Mouse (Mus musculus): Measurements from ENCODE around the gene Gm11172. TPM values are rescaled to one million over a fixed set of nuclear protein-coding genes. Genes with fewer than 3 reads are reported as not detected.

Gene Gm11172
- polyA plus RNA-seq, 1 experiment = not detected

- Histone ChIP-seq H3K4me1 (ENCODE audit: control insufficient read depth, insufficient read depth, low read length) (no peaks in the 10 kb centered on the region), H3K36me3 (ENCODE audit: control insufficient read depth, insufficient read depth, low read length) (no peaks in the 10 kb centered on the region), H3K27ac (ENCODE audit: insufficient read depth, low read depth, low read length) (no peak overlapping the region), H3K27me3 (replicated peaks; ENCODE audit: control insufficient read depth, insufficient read depth, low read length) (no peaks in the 10 kb centered on the region), H3K4me3 (ENCODE audit: insufficient read depth, low read depth, low read length) (no peak overlapping the region)
- no peak for DNase-seq
- no peak for TF ChIP-seq CTCF (conservative IDR thresholded peaks at IDR 0.05; ENCODE audit: insufficient read depth, insufficient read length, low read depth, low read length)
- TF ChIP-seq POLR2A (IDR thresholded peaks at IDR 0.05; ENCODE audit: low read depth, low read length) = no peak
- WGBS = 62% methylated on average over 3 of the region's 3 CpGs
Measured at GRCm38 (mm10) chr16:10861408-10861807, 48.7 kb downstream of the Gm11172 start.

Other genes with a start within 250 kb of the Gm11172 start
- gene Socs1, start 27.4 kb upstream of the Gm11172 start, polyA plus RNA-seq (2012; rRNA removed) = 1.8 and 2.7 TPM in 2 replicates
- 3.7 and 8.9 TPM in 2 replicates for gene Tnp2, start 24.3 kb upstream of the Gm11172 start, polyA plus RNA-seq (2012; rRNA removed)
- not detected in 2 replicates for gene Prm3, start 22.0 kb upstream of the Gm11172 start, polyA plus RNA-seq (2012; rRNA removed)
- gene Prm2, start 16.8 kb upstream of the Gm11172 start, polyA plus RNA-seq (2012; rRNA removed) = 1.8 and 5.4 TPM in 2 replicates
- 1.8 and 4.0 TPM in 2 replicates for gene Prm1, start 7.1 kb upstream of the Gm11172 start, polyA plus RNA-seq (2012; rRNA removed)
- 0.10 and 0.27 TPM in 2 replicates for gene Rmi2, start 22.1 kb downstream of the Gm11172 start, polyA plus RNA-seq (2012; rRNA removed)
- 67.2 and 71.2 TPM in 2 replicates for gene Snn, start 248.0 kb downstream of the Gm11172 start, polyA plus RNA-seq (2012; rRNA removed)